Mouse (Mus musculus) ES-Bruce4 (cell line): ENCODE results near the gene Ribc1. TPM values are rescaled to one million over a fixed set of nuclear protein-coding genes. Genes with fewer than 3 reads are reported as not detected.

Experiments
- H3K27ac ChIP-seq: 2 replicates; pipeline ENCODE4 v1.5.1; 2012; ENCODE audit warnings: low read length, inconsistent platforms; ENCODE audit not compliant: insufficient read depth
- H3K27me3 ChIP-seq: 2 replicates; pipeline ENCODE4 v1.6.1; 2012; ENCODE audit warnings: mild to moderate bottlenecking, low read length, inconsistent platforms; ENCODE audit not compliant: control insufficient read depth, poor library complexity, insufficient read depth, severe bottlenecking
- H3K36me3 ChIP-seq: 2 replicates; pipeline ENCODE4 v1.6.1; 2012; ENCODE audit warnings: inconsistent platforms, mild to moderate bottlenecking, low read length, moderate library complexity; ENCODE audit not compliant: control insufficient read depth, poor library complexity, insufficient read depth, severe bottlenecking
- H3K4me1 ChIP-seq: one replicate; pipeline ENCODE4 v1.8.1; 2011; ENCODE audit warnings: low read length; ENCODE audit not compliant: control insufficient read depth, insufficient read depth
- H3K4me3 ChIP-seq: 2 replicates; pipeline ENCODE4 v1.5.1; 2011; ENCODE audit warnings: low read depth, mild to moderate bottlenecking, low read length
- H3K9ac ChIP-seq: 2 replicates; pipeline ENCODE4 v1.6.1; 2012; ENCODE audit warnings: low read depth, mild to moderate bottlenecking, inconsistent platforms; ENCODE audit not compliant: poor library complexity, severe bottlenecking
- H3K9me3 ChIP-seq: replicated peaks from 2 replicates; pipeline ENCODE4 v1.6.1; 2012; ENCODE audit warnings: mild to moderate bottlenecking, low read length, inconsistent platforms; ENCODE audit not compliant: control insufficient read depth, poor library complexity, insufficient read depth, severe bottlenecking
- CTCF ChIP-seq: IDR thresholded peaks from one replicate; pipeline ENCODE4 v1.8.1; 2011; ENCODE audit warnings: low read depth, low read length
- EP300 ChIP-seq: IDR thresholded peaks from 2 replicates; pipeline ENCODE4 v1.6.1; 2011; ENCODE audit warnings: low read depth, low read length; ENCODE audit not compliant: insufficient read depth
- POLR2A ChIP-seq: IDR thresholded peaks from one replicate; pipeline ENCODE4 v1.8.1; 2011; ENCODE audit warnings: low read length; ENCODE audit not compliant: insufficient read depth
- polyA plus RNA-seq: library from polyadenylated mRNA; stranded (reverse); fragments of >200 nt; gene quantifications from 2 replicates; pipeline ENCODE4 v1.2.4, GENCODE M21; 2011; ENCODE audit warnings: low read depth; ENCODE audit not compliant: missing spikeins, insufficient read depth, insufficient read length

The Ribc1 gene
- 8.1 and 8.3 TPM in 2 replicates for polyA plus RNA-seq

DNA sequence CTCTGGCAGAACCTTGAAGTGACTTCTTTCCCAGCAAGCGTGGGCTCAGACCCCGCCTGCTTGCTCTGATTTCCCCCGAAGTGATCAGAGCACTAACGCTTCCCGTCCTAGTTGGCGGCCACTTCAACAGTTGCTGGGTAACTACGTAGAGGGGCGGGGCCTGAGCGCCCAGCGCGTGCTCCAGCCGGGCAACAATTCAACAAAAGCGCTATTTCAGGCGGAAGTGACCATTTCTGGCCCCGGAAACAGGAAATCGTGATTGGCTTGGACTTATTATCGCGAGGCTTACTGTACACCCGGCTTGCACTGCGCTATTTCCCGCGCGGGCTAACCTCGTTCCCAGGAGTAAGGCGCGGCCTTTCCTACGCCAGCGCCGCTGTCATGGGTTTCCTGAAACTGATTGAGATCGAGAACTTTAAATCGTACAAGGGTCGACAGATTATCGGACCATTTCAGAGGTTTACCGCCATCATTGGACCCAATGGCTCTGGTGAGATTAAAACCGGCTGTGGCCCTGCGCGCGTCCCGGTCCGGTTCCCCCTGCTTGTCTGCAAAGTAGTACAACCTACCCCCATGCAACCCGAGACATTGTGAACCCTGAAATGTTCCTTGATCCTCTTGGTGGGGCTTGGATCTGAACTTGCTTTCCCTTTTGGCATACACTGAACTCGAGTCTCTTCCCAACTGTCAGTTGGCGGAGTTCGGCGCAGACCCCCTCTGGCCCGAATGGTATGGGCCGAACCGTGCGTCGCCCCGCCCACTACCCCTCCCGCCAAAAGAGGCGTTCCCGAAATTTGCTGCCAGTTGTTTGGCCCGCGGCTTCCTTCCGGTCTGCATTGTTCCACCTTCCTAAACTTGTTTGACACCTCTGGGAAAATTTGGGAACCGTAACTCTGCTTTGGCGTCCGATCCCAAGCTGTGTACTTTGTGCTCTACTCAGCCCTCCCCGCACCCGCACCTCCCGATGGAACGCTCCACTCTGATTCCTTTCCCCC lies at the start of gene Ribc1, which contains the start of gene Smc1a:
TSS of gene Ribc1 (minus strand) at position 145 of the 995 bp plus-strand sequence.
TSS of gene Smc1a (plus strand) at position 278 of the 995 bp plus-strand sequence.
- no peaks in the 10 kb centered on the region for H3K27me3 ChIP-seq
- H3K4me3 ChIP-seq, result peak within 1 kb of the TSS; percentile 90
- peak within 1 kb of the TSS; percentile 72 for H3K9ac ChIP-seq
- TF ChIP-seq EP300 (no peak), POLR2A (peak; percentile 10)
- H3K27ac ChIP-seq, result peak within 1 kb of the TSS; percentile 13
- H3K9me3 ChIP-seq, result no peaks in the 10 kb centered on the region
- H3K36me3 ChIP-seq, result no peaks in the 10 kb centered on the region
- H3K4me1 ChIP-seq, result no peaks in the 10 kb centered on the region

DNA sequence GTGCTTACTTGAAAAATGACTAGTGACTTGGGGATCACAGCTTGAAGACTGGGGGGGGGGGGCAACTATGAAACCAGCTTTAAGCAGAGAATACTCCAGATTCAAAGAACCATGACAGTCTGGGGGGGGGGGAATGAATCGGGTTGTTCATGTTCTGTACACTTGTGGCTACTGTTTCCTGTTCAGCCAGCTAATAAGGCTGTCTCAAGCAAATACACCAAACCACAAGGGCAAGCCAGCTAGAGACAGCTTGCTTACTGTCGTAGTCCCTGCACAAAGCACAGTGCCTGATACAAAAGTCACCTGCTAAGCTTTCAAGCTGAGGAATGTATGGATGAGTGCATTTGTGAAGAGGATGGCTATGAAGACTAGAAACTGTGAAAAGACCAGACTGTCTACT lies 49.6 kb upstream of the Ribc1 start:
- no peak for TF ChIP-seq POLR2A
- no peak for TF ChIP-seq CTCF
- TF ChIP-seq EP300, result no peak
- Histone ChIP-seq H3K36me3 (peaks cover 9% of the 10 kb centered on the region; the same call in 1 of the 2 replicates), H3K9me3 (no peaks in the 10 kb centered on the region), H3K27me3 (no peaks in the 10 kb centered on the region), H3K9ac (no peak overlapping the region), H3K27ac (no peak overlapping the region), H3K4me3 (no peak overlapping the region), H3K4me1 (no peaks in the 10 kb centered on the region)

GRCm38 (mm10) chrX:152054094-152054493 lies 38.0 kb upstream of the Ribc1 start:
- Histone ChIP-seq H3K9ac (no peak overlapping the region), H3K27ac (no peak overlapping the region), H3K4me3 (no peak overlapping the region), H3K9me3 (no peaks in the 10 kb centered on the region), H3K4me1 (no peaks in the 10 kb centered on the region), H3K27me3 (no peaks in the 10 kb centered on the region), H3K36me3 (no peaks in the 10 kb centered on the region; the same call in none of the 2 replicates)
- TF ChIP-seq POLR2A (no peak), CTCF (no peak), EP300 (no peak)

- H3K27me3 ChIP-seq, result no peaks in the 10 kb centered on the region
- H3K9me3 ChIP-seq, result no peaks in the 10 kb centered on the region; the same call in 1 of the 2 replicates
- no peak overlapping the region for H3K4me3 ChIP-seq
- no peaks in the 10 kb centered on the region; the same call in none of the 2 replicates for H3K36me3 ChIP-seq
- no peak overlapping the region for H3K27ac ChIP-seq
- no peak overlapping the region for H3K9ac ChIP-seq
- TF ChIP-seq CTCF, result no peak
- no peak for TF ChIP-seq POLR2A
- TF ChIP-seq EP300, result no peak
- H3K4me1 ChIP-seq, result no peaks in the 10 kb centered on the region
Measured at GRCm38 (mm10) chrX:152052546-152052945, 36.5 kb upstream of the Ribc1 start.

DNA sequence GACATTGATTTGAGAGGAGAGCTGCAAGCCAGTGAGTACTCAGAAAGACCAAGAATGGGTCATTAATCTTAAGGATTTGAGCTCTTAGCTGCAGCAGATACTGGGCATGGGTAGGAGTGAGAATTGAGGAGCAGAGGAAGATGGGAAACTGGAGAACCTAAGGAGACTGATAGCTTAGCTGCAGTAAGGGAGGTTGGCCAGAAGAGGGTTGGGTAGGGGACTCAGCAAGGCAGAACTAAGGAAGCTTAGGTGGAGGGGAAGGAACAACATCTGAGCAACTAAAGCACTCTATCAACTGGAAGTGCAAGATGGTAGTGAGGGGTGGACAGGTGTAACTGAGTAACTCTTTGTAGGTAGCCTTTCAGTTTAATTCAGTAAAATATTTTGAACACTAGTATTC lies 31.1 kb upstream of the Ribc1 start:
- Histone ChIP-seq H3K27ac (no peak overlapping the region), H3K9ac (no peak overlapping the region), H3K9me3 (no peaks in the 10 kb centered on the region; the same call in 1 of the 2 replicates), H3K27me3 (no peaks in the 10 kb centered on the region), H3K4me3 (no peak overlapping the region), H3K4me1 (no peaks in the 10 kb centered on the region), H3K36me3 (peaks cover 5% of the 10 kb centered on the region)
- TF ChIP-seq POLR2A (no peak), CTCF (no peak), EP300 (no peak)

GRCm38 (mm10) chrX:152039865-152040264 lies 23.8 kb upstream of the Ribc1 start:
- Histone ChIP-seq H3K27ac (no peak overlapping the region), H3K27me3 (no peaks in the 10 kb centered on the region), H3K4me3 (no peak overlapping the region), H3K9me3 (no peaks in the 10 kb centered on the region), H3K36me3 (peaks cover 5% of the 10 kb centered on the region), H3K9ac (no peak overlapping the region), H3K4me1 (no peaks in the 10 kb centered on the region)
- TF ChIP-seq EP300 (no peak), CTCF (no peak), POLR2A (no peak)
